Mouse (Mus musculus): ENCODE measurements at regions not wholly inside any gene's neighbourhood (a gene's known extent, or its start where the extent isn't known, plus 50 kb on each side); places are given as distances from the start of the nearest gene placed in this dataset.
A peak's percentile ranks its signal among the peaks of the same experiment; 100 is the strongest.

DNA sequence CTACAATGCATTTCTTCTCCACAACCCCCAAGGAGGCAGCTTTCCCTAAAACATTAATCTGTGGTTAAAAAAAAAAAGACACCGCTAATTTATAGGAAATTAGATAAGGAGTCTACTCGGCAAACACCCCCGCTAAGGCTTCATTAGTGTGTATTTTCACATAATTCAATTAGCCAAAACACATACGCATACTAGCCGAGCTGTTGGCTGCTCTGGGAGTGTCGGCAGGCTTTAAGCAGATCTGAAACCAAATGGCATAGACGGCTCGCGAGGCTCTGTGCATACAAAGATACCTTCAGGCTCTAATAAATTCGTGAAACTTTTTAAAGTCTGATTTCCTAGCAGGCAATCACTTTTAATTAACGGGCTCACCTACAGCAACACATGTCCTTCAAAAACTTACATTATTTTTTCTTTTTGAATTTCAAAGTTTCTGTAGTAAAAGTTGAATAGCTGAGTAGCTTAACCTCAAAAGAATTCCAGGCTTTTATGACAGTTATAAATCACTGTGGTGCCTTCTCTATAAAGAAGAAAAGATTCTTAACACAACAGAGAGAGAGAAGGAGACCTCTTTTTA lies 68.0 kb upstream of the Smyd2 start:
- no peak for DNase-seq

DNA sequence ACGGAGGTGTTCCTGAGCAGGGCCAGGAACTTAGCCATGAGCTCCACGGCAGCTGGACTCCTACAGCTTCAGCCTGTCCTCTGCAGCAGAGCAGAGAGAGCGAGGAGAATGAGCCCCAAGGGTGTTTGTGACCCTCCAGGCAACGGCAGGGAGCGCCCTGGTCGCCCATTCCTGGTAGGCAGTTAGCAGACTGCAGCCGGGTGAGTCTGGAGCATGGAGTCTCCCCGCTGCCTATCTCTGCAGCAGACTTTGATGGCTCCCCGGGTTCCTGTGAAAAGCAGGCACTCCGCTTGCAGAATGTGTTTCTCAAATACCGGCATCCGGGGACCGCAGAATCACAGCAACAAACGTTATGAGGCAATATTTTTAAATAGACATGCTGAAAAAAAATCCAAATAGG lies 67.2 kb upstream of the Smyd2 start:
- DNase-seq = no peak

DNA sequence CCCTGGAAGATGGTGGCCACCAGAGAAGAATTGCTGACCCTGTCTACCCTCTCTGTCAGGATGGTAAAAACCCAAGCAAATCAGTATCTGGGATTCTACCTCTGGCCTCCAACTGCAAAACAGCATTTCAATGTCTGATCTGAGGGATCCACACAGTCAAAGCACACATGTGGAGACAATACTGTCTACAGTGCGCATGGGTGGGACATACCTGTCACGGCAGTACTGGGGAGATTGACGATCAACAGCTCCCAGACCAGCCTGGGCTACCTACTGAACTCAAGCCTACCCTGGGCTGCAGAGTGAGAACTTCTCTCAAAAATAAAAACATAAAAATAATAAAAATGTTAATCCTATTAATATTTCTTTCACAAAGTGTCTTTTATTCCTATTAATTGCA lies 66.7 kb upstream of the Smyd2 start:
- no peak for DNase-seq

DNA sequence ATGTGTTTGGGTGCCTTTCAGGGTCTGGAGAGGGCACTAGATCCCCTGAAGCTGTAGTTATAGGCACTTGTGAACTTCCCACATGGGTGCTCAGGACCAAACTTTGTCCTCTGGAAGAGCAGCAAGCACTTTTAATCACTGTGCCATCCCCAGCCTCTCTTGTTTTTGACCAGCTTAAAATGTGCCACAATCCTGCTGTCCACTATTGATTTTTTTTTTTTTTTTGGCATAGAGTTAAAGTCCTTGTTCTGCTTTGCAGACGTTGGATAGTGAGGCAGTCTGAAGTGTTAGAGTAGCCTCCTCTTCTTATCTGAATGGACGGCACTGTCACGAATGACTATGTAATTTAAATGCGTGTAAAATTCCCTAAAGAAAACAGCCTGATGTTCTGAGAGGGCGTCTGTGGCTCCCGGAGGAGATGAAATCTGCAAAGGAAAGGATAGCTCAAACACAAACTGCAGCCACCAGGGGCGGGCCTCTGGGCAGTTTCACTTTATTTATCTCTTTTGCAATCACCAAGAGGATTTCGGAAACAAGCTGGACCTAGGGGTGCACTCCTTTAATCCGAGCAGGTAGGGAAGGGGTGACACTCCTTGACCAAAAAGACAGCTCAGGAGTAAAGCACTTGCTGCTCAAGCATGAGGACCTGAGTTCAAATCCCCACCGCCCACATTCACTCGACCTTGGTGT lies 63.5 kb upstream of the Smyd2 start:
- DNase-seq = no peak

DNA sequence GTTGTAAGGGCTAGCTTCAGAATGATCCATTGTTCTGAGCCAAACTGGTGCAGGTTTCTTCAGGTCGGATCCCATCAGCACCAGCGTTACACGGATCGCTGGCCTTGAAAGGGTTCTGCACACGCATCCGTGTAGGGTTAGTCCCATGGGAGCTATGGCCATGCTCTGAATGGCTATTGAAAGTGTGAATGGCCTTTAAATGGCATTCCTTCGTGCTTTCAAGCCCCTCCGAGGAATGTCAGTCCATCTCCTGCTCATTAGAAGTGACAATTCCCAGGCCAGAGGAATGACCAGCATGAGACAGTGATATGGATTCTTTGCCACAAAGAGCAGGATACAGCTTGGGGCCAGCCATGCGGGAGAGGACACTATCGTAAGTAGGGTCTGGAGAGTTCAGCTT lies 56.1 kb upstream of the Smyd2 start:
- no peak for DNase-seq

DNA sequence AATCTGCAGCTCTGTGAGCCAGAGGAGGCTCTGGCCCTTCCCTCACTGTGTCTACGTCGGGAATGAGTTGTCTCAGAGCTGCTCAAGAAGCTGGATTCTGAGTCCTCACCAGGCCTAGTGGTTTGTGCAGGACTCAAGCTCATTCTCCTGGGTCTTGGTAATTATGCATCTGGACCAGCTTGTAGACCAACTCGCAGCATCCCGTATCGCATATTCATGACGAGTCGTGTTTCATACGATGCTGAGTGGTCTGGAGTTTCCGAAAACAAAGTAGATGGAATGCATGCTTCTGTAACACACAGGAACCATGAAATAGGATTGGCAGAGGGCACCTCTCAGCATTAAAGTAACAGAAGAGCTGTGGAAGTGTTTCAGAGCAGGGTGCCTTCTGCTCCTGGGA lies 53.5 kb upstream of the Smyd2 start:
- no peak for DNase-seq

DNA sequence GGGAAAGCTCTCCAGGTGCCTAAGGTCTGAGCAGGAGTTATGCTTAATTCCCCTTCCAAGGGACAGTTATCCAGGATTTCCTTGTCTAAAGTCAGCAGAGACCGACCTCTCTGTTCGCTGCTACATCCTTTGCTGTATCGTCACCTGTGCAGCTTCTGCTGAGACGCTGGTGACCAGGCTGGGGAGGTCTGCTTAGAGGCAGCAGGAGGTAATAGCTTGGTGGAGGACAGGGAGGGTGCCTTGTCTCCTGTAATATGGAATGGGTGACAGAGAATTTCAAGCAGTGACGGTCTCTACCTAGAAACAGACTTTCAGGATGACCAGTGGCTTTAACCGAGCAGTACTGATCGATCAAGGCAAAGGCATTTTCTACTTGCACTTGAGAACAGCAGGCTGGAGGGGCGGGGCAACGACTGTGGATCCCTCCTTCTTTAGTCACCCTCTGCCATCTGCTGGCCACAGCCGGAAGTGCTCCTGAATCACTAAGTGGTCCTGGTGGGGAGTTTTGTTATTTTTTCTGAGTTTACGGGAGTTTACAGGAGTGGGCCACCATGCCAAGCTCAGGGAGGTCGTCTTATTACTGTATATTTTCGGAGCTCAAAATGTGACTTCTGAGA lies 50.7 kb upstream of the Smyd2 start:
- peak; percentile 95 to 96 for DNase-seq
